17 mouse cellular contexts compared by ENCODE assay signal in genomic region chr4:147906230-147906629, GRCm38 (mm10). TPM values are rescaled to one million over a fixed set of nuclear protein-coding genes. Genes with fewer than 3 reads are reported as not detected.
DNase-seq lines count a peak whose midpoint lies in the region; TF ChIP-seq lines count a peak whose summit lies in the region.
"Had no signal": no experiment of that assay in that cellular context is flagged by ENCODE, and none has a peak within 500 bp of the region (broad histone marks: within the 10 kb centered on the region; RNA-seq: fewer than 3 reads in every experiment).

No protein-coding gene starts in this region.

- peaks cover 29% of the 10 kb centered on the region for H3K36me3 ChIP-seq in C2C12 (ENCODE audit: control insufficient read depth, insufficient read depth)

- H3K79me2 ChIP-seq in C2C12 (ENCODE audit: control insufficient read depth, insufficient read depth) = peaks cover 32% of the 10 kb centered on the region

- H3K27me3 ChIP-seq in C2C12 (ENCODE audit: control insufficient read depth, insufficient read depth, insufficient read length) = no peaks in the 10 kb centered on the region
- H3K27me3 ChIP-seq: embryonic facial prominence, embryonic 15.5 days; heart, embryonic 12.5 days; hindbrain, embryonic 12.5 days had no signal

- no peak overlapping the region for H3ac ChIP-seq in C2C12 (ENCODE audit: control insufficient read depth, insufficient read length, low read depth)

- H3K79me3 ChIP-seq in C2C12 (ENCODE audit: low read depth) = peaks cover 17% of the 10 kb centered on the region

- intact Hi-C loops in gastrocnemius, postnatal 14 days (cut with DNase I; ENCODE audit: low total_unique reads) = no loop called here

- no peak for TF ChIP-seq CTCF in C2C12 (IDR thresholded peaks at IDR 0.05; ENCODE audit: control insufficient read depth, insufficient read depth, insufficient read length)
- no peak for TF ChIP-seq CTCF in layer of hippocampus, adult 2 months (conservative IDR thresholded peaks at IDR 0.05)

- DNase-seq in gastrocnemius, postnatal 25 days = peak; percentile 41
- DNase-seq in gastrocnemius, postnatal 14 days = no peak
- DNase-seq in adrenal gland, postnatal 10 days = peak; percentile 53
- peak; percentile 70 for DNase-seq in skeletal muscle tissue, adult 2 months (ENCODE audit: low read depth, low spot score)
- no peak for DNase-seq in layer of hippocampus, adult 2 months (ENCODE audit: low spot score in 2 of 2)
- no peak for DNase-seq in spleen, postnatal 4 days (ENCODE audit: low spot score in 2 of 2)
- no peak for DNase-seq in cerebellum, adult 9-10 months
- DNase-seq: cerebellum, postnatal 36 days; kidney, adult 11 months; kidney, postnatal 4 days; liver; spleen, adult 18-20 months had no signal

- no peak overlapping the region for H3K4me3 ChIP-seq in C2C12 (ENCODE audit: insufficient read depth, poor library complexity, severe bottlenecking)
- H3K4me3 ChIP-seq in layer of hippocampus, adult 2 months = no peak overlapping the region
- H3K4me3 ChIP-seq: embryonic facial prominence, embryonic 15.5 days; heart, embryonic 12.5 days; hindbrain, embryonic 12.5 days; midbrain, embryonic 10.5 days had no signal

- H3K27ac ChIP-seq in layer of hippocampus, adult 2 months = no peak overlapping the region
- H3K27ac ChIP-seq: embryonic facial prominence, embryonic 15.5 days; hindbrain, embryonic 12.5 days; midbrain, embryonic 10.5 days had no signal

TF ChIP-seq in C2C12, 6 proteins besides CTCF, POLR2A, EP300 and RAD21:
- peak; percentile 12 for TF ChIP-seq MYOD1 (IDR thresholded peaks at IDR 0.05; ENCODE audit: control insufficient read depth, insufficient read length, low read depth)
- no peak for TF ChIP-seq USF1 (IDR thresholded peaks at IDR 0.05; ENCODE audit: low read depth)
- TF ChIP-seq FOSL1 (IDR thresholded peaks at IDR 0.05; ENCODE audit: insufficient read depth, low read length, poor library complexity, severe bottlenecking) = peak; percentile 92

RNA-seq across cellular contexts. Expression of gene Mfn2, which starts 1.7 kb away (rescaled TPM):
- 100 to 1,000 TPM; 346 to 413 TPM for total RNA-seq in gastrocnemius, postnatal 25 days (2021)
- total RNA-seq in gastrocnemius, postnatal 14 days (2021) = 100 to 1,000 TPM; 292 to 356 TPM
- 46.7 TPM for polyA plus RNA-seq in C2C12 (2012; fragmentation: generic; extraction: Trizol)
- 100 to 1,000 TPM; 204 to 232 TPM for total RNA-seq in adrenal gland, postnatal 10 days (2021)
- total RNA-seq in layer of hippocampus, adult 2 months (2021) = 100 to 1,000 TPM; 198 to 200 TPM

RNA-seq across cellular contexts. Expression of gene Plod1, which starts 30.3 kb away (rescaled TPM):
- 10 to 100 TPM; 25.2 to 28.9 TPM for total RNA-seq in gastrocnemius, postnatal 25 days (2021)
- 10 to 100 TPM; 43.4 to 48.8 TPM for total RNA-seq in gastrocnemius, postnatal 14 days (2021)
- polyA plus RNA-seq in C2C12 (2012; fragmentation: generic; extraction: Trizol) = 49.2 TPM
- 10 to 100 TPM; 42.0 to 42.1 TPM for total RNA-seq in adrenal gland, postnatal 10 days (2021)
- total RNA-seq in layer of hippocampus, adult 2 months (2021) = 10 to 100 TPM; 16.4 to 21.5 TPM

RNA-seq across cellular contexts. Expression of gene 2510039O18Rik, which starts 34.5 kb away (rescaled TPM):
- 10 to 100 TPM; 19.1 to 20.0 TPM for total RNA-seq in gastrocnemius, postnatal 25 days (2021)
- 10 to 100 TPM; 22.1 to 23.8 TPM for total RNA-seq in gastrocnemius, postnatal 14 days (2021)
- 46.5 TPM for polyA plus RNA-seq in C2C12 (2012; fragmentation: generic; extraction: Trizol)
- 10 to 100 TPM; 43.4 to 44.7 TPM for total RNA-seq in adrenal gland, postnatal 10 days (2021)
- total RNA-seq in layer of hippocampus, adult 2 months (2021) = 10 to 100 TPM; 27.0 to 27.9 TPM

RNA-seq across cellular contexts. Expression of gene Fv1, which starts 37.5 kb away (rescaled TPM):
- total RNA-seq in gastrocnemius, postnatal 25 days (2021) = 1 to 10 TPM; 4.7 to 5.5 TPM
- total RNA-seq in gastrocnemius, postnatal 14 days (2021) = 1 to 10 TPM; 3.2 to 3.4 TPM
- polyA plus RNA-seq in C2C12 (2012; fragmentation: generic; extraction: Trizol) = 4.6 TPM
- 1 to 10 TPM; 7.2 to 9.7 TPM for total RNA-seq in adrenal gland, postnatal 10 days (2021)
- 1 to 10 TPM; 8.8 to 9.5 TPM for total RNA-seq in layer of hippocampus, adult 2 months (2021)

RNA-seq across cellular contexts. Expression of gene Miip, which starts 37.6 kb away (rescaled TPM):
- total RNA-seq in gastrocnemius, postnatal 25 days (2021) = 1 to 10 TPM; 4.3 to 4.4 TPM
- total RNA-seq in gastrocnemius, postnatal 14 days (2021) = 1 to 10 TPM; 4.4 to 5.1 TPM
- polyA plus RNA-seq in C2C12 (2012; fragmentation: generic; extraction: Trizol) = 13.5 TPM
- 10 to 100 TPM; 18.5 to 29.4 TPM for total RNA-seq in adrenal gland, postnatal 10 days (2021)
- total RNA-seq in layer of hippocampus, adult 2 months (2021) = 10 to 100 TPM; 19.9 to 26.5 TPM

Comparison
In these comparisons a context has a peak if more than half of its experiments do, and no peak if none do; other contexts are left out.
1. DNase-seq: peak in gastrocnemius, postnatal 25 days (single experiment), adrenal gland, postnatal 10 days (single experiment) and skeletal muscle tissue, adult 2 months (single experiment); none in gastrocnemius, postnatal 14 days (single experiment), layer of hippocampus, adult 2 months (0 of 2), spleen, postnatal 4 days (0 of 2) and cerebellum, adult 9-10 months (single experiment).